Mouse (Mus musculus): ENCODE results near the gene Slc35d2.

Gene Slc35d2

DNA sequence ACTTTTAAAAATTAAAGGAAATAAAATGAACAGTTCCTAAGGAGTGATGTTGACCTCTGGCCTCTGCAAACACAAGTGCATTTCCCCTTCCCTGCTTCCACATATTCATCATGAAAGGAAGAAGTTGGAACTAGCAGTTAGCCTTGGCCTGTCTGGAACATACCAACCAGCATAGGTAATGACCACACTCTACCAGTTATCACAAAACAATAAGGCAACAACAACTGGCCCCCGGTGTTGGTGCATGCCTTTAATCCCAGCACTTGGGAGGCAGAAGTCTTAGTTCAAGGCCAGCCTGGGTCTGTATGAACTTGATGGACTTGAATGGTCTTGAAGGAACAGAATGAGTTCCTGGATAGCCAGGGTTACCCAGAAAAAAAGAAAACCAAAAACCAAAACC, 18.7 kb downstream of the Slc35d2 start:
- no peak for DNase-seq (ENCODE audit: low read depth, low spot score)

DNA sequence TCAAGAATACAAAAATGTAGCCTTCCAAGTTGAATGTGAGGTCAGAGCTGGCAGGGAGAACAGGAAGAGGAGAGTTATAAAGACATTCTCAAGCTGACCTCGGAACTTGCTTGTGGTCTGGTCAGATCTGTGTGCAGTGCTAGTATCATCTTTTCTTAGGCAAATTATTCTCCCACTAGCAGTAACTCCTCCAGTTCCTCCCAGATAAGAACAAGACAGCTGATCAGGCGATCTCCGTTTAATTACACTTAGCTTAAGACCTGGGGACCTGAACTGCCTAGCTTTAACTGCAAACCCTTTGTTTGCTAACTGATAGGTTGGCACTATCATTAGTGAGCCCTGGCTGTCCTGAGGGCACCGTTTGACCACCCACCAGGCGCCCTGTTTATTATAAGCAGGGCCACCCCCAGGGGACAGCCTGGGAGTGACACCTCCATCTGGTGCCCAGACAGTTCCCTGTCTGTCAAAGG, 20.8 kb downstream of the Slc35d2 start:
- DNase-seq (ENCODE audit: low read depth, low spot score): no peak

DNA sequence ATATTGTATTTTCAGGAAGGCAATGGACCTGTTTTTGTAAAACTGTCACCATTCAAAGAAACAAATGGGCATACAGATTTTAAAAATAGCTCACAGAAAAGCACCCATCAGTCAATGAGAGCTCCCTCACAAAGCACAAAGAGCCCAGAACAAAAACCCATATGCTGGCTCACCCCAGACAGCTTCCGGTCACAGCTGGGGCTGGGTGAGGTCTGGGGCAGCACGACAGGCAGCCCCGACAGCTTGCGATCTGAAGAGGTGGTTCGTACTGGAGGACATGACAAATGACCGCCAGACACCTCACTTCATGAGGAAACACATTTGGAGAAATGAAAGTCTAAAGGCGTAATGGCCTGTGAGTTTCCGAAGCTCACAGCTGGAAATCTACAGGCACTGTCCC, 21.6 kb downstream of the Slc35d2 start:
- no peak for DNase-seq (ENCODE audit: low read depth, low spot score)

DNA sequence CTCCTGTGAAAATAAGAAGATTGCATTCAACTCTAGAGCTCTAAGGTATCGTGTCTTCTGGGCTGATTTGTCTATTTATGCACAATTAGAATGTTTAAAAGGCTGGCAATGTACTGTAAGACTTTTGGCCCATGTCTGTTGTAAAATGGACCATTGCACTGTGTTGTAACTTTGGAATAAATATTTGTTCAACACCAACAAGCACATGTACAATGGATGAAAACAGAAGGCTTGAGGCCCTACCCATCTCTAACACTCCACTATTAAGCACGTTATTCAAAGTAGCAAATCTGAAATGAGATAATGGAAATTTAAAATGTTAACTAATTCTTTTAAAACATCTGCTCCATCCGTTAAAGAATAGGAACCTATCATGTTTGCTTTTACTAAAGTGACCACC, 22.1 kb downstream of the Slc35d2 start:
- DNase-seq (ENCODE audit: low read depth, low spot score): no peak

DNA sequence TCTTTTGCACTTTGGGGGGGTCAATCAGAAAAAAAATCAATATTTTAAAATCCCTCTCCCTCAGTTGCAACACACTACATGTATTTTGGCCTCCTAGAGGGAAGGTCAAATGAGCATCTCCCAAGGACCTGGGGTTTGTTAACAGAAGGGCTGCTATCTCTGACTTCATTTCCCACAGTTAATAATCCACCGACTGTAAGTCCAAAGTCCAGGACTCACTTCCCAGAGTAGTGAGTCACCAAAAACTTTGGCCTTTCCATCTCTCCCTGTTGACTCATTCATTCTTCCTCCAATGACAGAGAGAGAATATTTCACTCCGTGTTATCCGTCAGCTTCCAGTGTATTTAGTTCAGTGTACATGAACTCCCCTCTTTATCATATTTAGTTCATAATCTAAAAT, 23.5 kb downstream of the Slc35d2 start:
- DNase-seq (ENCODE audit: low read depth, low spot score): no peak

DNA sequence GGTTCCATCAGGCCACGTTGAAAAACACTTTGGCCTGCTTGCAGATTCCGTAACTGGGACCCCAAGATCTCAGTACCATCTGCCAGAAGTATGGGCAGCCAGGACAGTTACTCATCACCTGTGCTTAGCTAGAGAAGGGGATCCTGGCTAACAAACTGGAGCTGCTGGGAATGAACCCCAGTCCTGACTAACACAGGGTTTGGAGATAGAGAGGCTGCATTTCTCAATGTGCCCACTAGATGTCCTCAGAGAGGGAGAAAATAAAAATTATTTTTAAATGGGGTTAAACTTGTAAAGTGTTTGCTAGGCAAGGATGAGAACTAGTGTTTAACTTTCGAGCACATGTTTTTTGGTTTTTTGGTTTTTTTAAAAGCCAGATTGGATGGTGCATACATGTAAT, 29.0 kb downstream of the Slc35d2 start:
- DNase-seq (ENCODE audit: low read depth, low spot score): no peak

DNA sequence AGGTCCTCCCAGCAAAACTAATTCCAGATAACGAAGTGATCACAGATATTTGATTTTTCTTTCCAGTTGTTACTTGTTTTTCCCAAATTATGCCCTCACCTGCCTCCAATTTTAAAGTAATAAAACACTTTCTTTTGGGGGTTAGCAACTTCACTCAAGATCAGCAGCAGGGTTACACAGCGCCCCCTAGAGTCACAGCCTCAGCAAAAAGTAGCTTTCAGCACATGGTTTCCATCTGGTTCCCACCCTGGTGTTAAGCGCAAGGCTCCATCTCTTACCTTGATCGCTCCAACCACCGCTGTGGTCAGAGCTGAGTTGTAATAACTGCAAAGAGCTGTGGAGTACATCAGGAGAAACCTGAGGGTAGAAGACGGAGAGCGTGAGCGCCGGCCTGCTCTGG, 30.2 kb downstream of the Slc35d2 start:
- DNase-seq (ENCODE audit: low read depth, low spot score): no peak

DNA sequence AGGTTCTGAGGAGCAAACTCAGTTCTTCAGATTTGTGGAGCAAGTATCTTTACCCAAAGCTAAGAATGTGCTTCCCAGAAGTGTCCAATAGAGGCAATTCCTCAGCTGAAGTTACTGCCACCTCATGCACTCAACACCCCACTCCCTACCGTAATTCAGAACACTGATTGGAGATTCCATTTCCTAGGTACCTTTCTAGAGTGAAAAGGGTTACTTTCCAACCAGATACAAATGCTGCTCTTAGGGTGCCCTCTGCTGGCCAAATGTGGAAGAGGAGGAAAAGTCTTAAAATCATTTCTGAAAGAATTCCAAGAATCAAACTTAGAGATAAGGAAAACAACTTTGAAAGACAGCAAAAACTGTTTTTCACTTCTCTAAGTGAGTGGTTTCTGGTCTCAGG, 35.8 kb downstream of the Slc35d2 start:
- DNase-seq (ENCODE audit: low read depth, low spot score): no peak

DNA sequence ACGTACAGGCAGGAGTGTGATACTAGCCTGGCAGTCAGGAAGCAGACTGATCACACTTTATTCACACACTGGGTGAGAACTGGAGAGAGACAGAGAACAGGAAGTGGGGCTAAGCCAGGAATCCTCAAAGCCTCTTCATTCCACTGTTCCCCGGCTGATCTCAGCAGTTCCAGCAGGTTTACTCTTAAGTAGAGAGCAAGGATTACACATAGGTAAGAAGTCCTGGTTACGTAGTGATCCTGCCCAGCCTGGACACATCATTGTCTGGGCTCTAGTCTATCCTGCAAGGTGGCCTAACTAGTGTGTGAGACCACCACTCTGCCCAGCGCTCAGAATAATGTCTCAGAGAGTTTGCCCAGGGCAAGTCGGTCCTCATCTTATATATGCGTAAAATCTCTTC, 36.4 kb downstream of the Slc35d2 start:
- no peak for DNase-seq (ENCODE audit: low read depth, low spot score)

DNA sequence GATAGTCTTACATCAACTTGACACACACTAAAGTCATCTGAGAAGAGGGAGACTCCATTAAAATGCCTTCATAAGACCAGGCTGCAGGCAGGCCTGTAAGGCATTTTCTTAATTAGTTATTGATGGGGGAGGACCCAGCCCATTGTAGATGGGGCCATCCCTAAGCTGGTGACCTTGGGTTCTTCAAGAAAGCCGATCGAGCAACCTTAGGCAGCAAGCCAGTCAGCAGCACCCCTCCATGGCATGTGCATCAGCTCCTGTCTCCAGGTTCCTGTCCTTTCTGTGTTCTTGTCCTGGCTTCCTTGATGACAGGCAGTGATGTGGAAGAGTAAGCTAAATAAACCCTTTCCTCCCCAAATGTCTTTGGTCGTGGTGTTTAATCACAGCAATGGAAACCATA, 37.0 kb downstream of the Slc35d2 start:
- no peak for DNase-seq (ENCODE audit: low read depth, low spot score)

DNA sequence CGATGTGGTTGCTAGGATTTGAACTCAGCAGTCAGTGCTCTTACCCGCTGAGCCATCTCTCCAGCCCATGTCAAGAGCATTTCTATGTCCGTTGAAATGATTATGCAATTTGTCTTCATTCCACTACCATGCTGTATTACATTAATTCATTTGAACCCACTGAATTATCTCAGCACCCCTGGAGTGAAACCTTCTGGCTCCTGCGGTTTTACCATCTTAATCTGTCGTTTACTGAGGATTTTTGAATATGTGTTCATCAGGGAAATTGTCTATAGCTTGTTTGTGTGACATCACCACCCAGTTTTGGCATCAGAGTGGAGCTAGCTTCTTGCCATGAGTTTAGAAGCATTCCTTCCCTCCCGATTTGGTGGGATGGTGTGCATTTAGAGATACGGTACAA, 38.2 kb downstream of the Slc35d2 start:
- no peak for DNase-seq (ENCODE audit: low read depth, low spot score)

DNA sequence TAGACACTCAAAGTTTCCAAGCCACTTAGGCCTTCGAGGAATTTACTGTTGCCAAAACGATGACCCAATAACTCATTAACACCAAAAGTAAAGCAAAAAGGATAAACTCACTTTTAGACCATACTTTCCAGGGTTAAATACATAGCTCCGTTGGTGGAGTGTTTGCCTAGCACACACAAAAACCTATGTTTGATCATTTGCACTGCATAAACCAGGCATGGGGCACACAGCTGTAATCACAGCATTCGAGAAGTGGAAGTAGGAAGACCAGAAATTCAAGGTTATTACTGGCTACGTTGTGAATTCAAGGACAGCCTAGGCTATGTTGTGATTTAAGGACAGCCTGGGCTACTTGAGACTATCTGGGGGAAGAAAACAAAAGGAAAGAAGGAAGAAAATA, 38.9 kb downstream of the Slc35d2 start:
- no peak for DNase-seq (ENCODE audit: low read depth, low spot score)

DNA sequence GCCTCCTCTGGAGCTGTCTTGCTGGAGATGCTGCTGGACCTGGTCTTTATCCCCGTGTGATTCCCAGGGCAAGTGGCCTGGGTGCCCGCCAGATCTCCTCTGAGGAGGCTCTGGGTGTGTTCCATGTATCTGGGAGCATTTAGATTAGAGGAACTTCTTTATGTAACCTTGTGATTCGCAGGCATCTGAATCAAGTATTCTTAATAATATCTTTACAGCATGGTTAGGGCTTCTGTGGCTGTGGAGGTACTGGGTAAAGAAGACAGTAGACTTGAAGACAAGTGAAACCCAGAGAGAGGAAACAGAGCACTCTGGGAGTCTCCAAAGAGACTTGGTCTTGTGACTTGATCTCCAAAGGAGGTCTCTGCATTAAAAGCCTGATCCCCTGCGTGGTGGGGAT, 40.0 kb downstream of the Slc35d2 start, which contains the start of gene Hsd17b3:
Gene Hsd17b3, minus strand, starts transcription at position 101 of the 400 bp plus-strand sequence.
- DNase-seq (ENCODE audit: low read depth, low spot score): no peak

DNA sequence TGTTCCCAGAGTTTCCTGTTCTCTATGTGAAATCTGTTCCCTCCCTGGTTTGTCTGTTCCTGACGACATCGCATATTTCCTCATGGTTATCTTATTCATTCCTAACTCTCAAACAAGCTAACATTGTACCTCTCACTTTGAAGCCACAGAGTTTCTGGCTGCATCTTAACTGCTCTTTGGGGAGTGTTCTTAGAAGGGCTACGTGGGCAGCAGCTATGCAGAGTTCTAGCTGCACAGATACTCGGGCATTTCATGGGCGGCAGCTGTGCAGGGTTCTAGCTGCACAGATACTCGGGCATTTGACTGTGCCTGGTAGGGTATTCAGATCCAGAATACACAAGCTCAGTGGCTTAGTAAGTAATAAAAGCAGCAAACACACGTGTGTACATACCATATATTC, 41.1 kb downstream of the Slc35d2 start:
- no peak for DNase-seq (ENCODE audit: low read depth, low spot score)

DNA sequence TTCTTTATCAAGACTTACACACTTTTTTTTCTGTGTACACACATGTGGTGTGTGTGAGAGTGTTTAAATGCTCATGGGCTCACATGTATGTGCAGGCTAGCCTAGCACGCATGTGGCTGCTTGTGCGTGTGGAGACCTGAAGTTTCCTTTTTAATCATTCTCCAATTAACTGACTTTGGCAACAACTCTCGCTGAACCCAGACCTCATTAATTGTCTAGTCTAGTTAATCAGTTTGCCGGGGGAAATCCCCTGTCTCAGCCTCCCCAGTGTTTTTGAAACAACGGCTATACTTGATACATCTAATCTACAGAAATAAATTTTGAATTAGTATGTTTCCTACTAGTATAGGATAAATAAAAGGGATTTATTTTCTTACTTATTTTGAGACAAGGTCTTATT, 43.1 kb downstream of the Slc35d2 start:
- no peak for DNase-seq (ENCODE audit: low read depth, low spot score)

DNA sequence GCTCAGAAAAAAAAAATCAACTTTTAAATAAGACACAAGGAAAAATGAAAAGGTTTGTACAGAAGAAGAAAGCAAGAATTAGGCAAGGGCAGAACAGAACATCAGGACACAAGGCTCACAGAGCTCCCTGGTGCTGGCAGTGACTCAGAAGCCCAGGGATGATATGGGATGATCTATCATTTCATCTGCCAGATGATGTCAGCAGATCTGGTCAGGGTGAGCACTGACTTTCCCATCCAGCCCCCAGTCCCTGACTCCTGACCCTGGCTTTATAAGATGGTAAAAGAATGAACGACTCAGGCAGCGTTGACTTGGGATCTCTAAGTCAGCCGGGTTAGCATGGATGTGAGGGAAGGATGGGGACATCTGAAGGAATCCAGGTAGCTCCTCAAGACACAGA, 45.8 kb downstream of the Slc35d2 start:
- DNase-seq (ENCODE audit: low read depth, low spot score): no peak

DNA sequence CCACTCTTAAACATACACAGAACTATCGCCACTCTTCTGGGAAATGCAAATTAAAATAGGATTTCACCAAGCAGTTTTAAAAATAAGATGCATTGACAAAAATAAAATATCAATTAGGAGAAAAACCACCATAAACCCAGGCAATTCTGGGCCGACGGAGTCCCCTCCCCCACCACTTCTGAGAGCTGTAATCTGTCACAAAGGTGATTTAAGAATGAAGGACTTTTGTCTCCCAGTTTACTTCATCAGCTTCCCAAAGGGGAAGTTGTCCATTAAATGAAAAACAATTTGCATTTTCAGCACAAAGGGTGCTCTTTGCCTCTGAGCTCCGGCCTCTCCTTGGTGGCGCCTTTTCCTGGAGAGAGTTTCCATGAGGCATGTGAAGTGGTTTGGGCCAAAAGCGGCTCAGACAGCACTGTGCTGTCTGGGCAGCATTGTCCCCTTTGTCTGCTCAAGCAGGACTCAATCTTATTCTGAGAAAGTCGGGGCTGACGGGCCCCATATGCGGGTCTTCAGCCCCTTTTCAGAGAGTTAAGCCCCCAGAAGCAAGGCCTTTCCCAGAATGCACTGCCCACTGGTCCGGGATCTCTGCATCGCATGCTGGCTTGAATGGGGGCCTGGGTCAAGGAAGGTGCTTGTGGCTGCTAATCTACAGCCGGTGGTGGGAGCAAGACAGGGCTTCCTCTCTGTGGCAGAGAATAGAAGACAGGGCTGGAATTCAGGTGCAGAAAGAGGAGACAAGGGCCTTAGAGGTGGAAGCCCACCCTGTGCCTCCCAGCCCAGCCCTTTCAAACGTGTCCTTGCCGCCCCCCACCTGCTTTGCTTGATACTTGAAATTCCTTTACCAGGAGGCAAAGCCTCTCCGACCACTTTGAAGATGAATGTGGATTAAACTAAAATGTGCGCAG, 47.9 kb downstream of the Slc35d2 start:
- DNase-seq (ENCODE audit: low read depth, low spot score): no peak

DNA sequence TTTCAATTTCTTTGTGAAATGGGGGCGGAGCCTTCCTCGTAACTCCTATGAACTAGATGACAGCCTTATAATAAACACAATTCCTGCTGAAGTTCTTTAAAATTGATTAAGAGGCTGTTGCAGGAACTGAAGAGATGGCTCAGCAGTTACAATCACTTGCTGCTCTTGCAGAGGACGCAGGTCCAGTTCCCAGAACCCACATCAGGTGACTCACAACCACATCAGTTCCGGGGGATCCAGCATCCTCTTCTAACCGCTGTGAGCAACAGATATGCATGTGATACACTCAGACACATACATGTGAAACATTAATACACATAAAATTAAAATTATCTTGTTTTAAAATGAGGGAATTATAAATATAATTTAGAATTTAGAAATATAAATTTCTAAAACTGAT, 51.6 kb downstream of the Slc35d2 start:
- no peak for DNase-seq (ENCODE audit: low read depth, low spot score)

DNA sequence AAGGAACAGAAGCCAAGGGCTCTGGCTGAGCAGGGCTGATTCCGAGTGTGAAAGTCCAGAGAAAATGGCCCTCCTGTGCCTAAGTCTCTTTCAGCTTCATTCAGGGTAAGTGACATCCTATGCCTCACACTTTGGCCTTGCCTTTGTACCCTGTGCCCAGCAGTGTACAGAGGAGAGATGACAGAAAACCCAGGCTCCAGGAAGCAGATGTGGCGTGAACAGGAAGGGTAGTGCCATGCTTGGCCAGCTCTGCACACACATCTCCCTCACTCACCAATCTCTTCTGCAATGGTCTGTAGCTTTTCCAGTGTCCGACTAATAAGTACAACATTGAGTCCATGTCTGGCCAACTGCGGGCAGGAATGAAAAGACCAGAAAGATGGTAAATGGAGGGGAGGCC, 53.1 kb downstream of the Slc35d2 start:
- DNase-seq (ENCODE audit: low read depth, low spot score): no peak

DNA sequence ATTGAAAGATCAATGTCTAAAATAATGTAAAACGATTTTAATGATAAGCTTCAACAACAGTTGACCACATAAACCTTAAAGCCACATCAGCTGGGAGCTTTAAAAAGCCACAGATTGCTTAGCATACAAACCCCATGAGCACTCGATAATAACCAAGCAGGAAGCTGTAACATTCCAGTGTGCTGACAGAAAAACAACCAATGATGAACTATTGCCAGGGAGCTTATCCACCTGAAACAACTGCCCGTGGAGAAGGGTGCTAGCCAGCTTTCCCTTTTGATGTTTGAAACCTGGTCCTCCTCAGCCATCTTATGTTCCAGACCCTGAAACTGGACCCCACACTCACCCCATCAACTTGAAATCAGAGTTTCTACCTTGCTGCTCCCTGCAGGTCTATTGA, 62.5 kb downstream of the Slc35d2 start:
- no peak for DNase-seq (ENCODE audit: low read depth, low spot score)

DNA sequence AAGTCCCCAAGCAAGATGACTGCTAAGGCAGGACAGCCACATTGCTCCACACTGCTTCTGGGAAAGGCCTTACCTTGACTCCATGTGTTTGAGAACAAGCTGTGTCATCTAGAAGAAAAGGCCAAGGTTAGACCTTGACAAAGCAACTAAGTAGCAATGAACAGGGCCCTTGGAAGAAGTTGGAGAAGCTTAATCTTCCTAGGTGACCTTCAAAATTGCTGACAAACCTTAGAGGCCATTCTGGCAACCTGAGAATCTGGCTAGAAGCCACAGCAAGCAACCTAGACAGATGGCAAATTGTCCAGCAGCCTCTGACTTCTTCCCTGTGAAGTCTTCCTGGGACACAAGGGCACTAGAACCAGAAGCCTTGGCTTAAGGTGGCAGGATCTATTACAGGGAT, 64.9 kb downstream of the Slc35d2 start:
- no peak for DNase-seq (ENCODE audit: low read depth, low spot score)

DNA sequence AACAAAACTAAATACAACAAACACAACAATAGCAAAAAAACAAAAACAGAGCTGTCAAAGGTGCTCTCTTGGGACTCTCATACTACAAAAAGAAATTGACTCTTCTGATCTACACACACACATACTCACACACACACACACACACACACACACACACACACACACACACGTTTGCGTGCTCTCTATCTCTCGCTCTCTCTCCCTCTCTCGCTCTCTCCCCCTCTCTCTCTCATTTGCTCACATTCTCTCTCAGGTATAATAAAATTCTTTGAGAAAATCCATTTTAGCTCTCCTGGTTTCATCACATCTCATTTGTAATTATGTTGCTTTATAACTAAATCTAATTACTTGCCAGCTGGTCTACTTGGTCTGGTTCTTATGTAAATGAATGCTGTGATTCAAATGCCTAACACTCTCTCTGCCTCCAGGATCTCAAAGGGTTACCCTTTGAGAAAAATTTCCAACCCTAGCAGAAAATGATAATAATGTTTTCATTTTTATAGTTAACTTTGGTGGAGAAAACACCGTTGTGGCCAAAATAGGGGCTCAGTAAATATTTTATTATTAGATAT, 68.1 kb downstream of the Slc35d2 start:
- no peak for DNase-seq (ENCODE audit: low read depth, low spot score)

DNA sequence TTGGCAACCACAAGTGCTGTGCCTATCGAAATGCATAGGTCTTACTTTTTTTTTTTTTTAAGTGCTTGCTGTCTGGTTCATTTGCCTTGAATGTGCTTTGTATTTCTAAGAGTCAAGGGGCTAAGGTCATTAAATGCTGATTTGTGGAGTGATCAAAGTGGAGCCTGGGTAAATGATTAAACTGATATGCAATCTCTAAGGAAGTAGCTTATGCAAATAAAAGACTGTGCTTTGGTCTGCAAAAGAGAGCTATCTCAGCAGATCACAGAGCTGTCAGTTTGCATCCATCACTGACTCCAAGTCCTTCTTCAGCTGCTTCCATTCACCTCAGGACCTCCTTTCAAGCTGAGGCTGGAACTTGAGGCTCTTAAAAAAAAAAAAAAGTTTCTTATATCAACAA, 75.2 kb downstream of the Slc35d2 start:
- DNase-seq (ENCODE audit: low read depth, low spot score): no peak

All from WW6 (cell line).